Mouse (Mus musculus): ENCODE measurements around the gene Cacng1. TPM values are rescaled to one million over a fixed set of nuclear protein-coding genes. Genes with fewer than 3 reads are reported as not detected.

Gene Cacng1
- polyA plus RNA-seq, 1 experiment from 2014 or later = 0.81 TPM

DNA sequence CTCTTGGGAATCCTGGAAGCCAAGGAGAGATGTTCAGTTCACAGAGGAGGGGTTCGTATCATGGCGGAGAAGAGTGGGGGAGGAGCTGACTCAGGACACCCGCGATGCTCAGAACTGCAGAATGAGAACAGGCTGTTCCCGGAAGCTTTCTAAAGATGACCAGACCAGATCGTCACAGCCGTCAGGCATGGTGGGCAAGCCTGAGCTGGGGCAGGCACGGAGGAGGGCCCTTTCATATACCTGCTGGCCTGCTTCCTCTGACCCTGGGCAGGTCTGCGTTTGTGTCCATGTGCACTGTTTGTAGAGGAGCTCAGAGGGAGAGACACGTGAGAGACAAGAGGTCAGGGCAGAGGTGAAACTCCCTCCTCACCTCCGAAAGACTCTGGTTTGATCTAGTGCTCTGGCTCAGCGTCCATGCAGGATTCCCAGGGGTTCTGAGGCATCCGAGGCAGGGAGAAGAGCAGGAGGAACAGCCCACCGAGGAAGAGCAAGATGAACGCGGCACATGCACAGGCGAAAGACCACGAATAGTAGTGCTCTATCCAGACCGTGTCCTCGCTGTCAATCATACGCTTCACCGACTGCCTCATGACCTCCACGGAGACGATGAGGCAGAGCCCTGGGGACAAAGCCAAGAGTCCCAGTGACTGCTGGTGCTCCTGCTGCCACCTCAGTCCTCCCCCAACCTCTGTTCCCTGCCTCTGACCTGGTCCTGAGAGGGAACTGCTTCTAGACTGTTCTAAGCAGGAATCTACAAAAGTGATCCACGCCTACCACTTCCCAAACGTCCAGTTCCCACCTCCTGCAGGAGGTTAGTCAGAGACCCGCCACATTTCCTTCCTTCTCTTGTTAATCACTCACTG is 12.8 kb downstream of the Cacng1 start:
- ATAC-seq (peak; percentile 38; the same call in 1 of the 2 replicates), DNase-seq (no peak)
- Histone ChIP-seq H3K9me3 (ENCODE audit: low read length) (no peaks in the 10 kb centered on the region), H3K4me3 (ENCODE audit: low read depth, low read length) (no peak overlapping the region), H3K4me2 (ENCODE audit: low read depth, low read length) (peak overlapping the region; percentile 7; the same call in 1 of the 2 replicates), H3K4me1 (ENCODE audit: insufficient read depth) (peaks cover 12% of the 10 kb centered on the region; the same call in 1 of the 2 replicates), H3K9ac (replicated peaks) (no peak overlapping the region; the same call in 1 of the 2 replicates), H3K27ac (ENCODE audit: low read depth) (no peak overlapping the region), H3K27me3 (ENCODE audit: insufficient read depth, low read length) (no peaks in the 10 kb centered on the region), H3K36me3 (replicated peaks; ENCODE audit: insufficient read depth, low read length) (no peaks in the 10 kb centered on the region)
- WGBS (ENCODE audit: insufficient replicate concordance) = 45% methylated on average over 27 of the region's 27 CpGs
- TF ChIP-seq CTCF (IDR thresholded peaks at IDR 0.05; ENCODE audit: low read depth) (no peak), EP300 (IDR thresholded peaks at IDR 0.05; ENCODE audit: low read depth) (no peak)

GRCm38 (mm10) chr11:107699967-107700366 is 16.4 kb downstream of the Cacng1 start:
- Histone ChIP-seq H3K36me3 (replicated peaks; ENCODE audit: insufficient read depth, low read length) (no peaks in the 10 kb centered on the region), H3K4me2 (ENCODE audit: low read depth, low read length) (no peak overlapping the region), H3K4me3 (ENCODE audit: low read depth, low read length) (no peak overlapping the region), H3K27ac (ENCODE audit: low read depth) (no peak overlapping the region), H3K4me1 (ENCODE audit: insufficient read depth) (0 out of 2 replicates have a peak, but pooled peaks cover 8% of the 10 kb centered on the region), H3K27me3 (ENCODE audit: insufficient read depth, low read length) (no peaks in the 10 kb centered on the region), H3K9ac (replicated peaks) (no peak overlapping the region), H3K9me3 (ENCODE audit: low read length) (no peaks in the 10 kb centered on the region)
- no peak for TF ChIP-seq EP300 (IDR thresholded peaks at IDR 0.05; ENCODE audit: low read depth)
- TF ChIP-seq CTCF (IDR thresholded peaks at IDR 0.05; ENCODE audit: low read depth) = no peak
- DNase-seq (no peak), ATAC-seq (no peak)
- 61% methylated on average over 4 of the region's 4 CpGs for WGBS (ENCODE audit: insufficient replicate concordance)

DNA sequence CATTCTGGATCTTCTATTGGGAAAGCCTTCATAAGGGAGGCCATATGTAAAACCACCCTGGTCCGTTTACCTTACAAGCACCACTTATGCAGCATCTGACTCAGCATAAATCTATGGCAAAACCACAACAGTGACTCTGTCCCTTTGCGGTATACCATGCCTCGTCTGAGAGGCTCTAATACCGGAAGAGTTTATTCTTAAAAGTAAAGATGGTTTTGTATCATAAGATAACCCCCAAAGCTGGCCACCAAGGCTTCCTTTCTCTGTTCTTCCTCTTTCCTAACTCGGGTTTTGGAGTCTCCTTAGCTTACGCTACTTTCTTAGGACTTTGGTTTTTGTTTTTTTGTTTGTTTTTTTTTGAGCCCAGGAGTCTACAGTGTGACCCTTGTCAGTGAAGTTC is 23.0 kb downstream of the Cacng1 start:
- H3K9ac ChIP-seq (replicated peaks) = no peak overlapping the region
- H3K27ac ChIP-seq (ENCODE audit: low read depth) = no peak overlapping the region
- TF ChIP-seq EP300 (IDR thresholded peaks at IDR 0.05; ENCODE audit: low read depth) (peak; percentile 13; the same call in 1 of the 2 replicates), CTCF (IDR thresholded peaks at IDR 0.05; ENCODE audit: low read depth) (no peak)
- ATAC-seq (no peak), DNase-seq (no peak)
- no peaks in the 10 kb centered on the region for H3K27me3 ChIP-seq (ENCODE audit: insufficient read depth, low read length)
- H3K4me3 ChIP-seq (ENCODE audit: low read depth, low read length) = no peak overlapping the region
- H3K36me3 ChIP-seq (replicated peaks; ENCODE audit: insufficient read depth, low read length) = peaks cover 1% of the 10 kb centered on the region; the same call in 1 of the 2 replicates
- no peak overlapping the region for H3K4me2 ChIP-seq (ENCODE audit: low read depth, low read length)
- 0 out of 2 replicates have a peak, but pooled peaks cover 2% of the 10 kb centered on the region for H3K4me1 ChIP-seq (ENCODE audit: insufficient read depth)
- WGBS (ENCODE audit: insufficient replicate concordance) = 36% methylated on average over 6 of the region's 6 CpGs
- no peaks in the 10 kb centered on the region for H3K9me3 ChIP-seq (ENCODE audit: low read length)

DNA sequence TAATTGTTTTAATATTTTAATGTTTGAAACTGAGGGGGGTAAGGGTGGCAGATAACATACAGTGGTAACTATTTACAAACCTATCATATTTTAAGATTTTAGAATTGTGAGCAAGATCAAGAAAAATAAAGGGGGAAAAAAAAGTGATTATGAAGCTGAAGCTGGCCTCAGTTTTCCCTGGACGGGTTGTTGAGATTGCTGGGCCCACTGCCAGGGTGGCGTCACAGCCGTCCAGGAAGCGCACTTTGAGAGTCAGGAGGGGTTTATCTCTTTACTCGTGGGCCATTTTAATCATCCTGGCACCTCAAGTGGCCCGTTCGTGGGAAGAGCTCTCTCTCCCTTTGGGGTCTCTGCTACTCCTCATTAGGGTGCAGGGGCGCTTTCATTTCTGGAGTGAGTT is 24.8 kb downstream of the Cacng1 start:
- no peak for ATAC-seq
- DNase-seq = no peak
- Histone ChIP-seq H3K9me3 (ENCODE audit: low read length) (no peaks in the 10 kb centered on the region), H3K27ac (ENCODE audit: low read depth) (no peak overlapping the region), H3K36me3 (replicated peaks; ENCODE audit: insufficient read depth, low read length) (peaks cover 5% of the 10 kb centered on the region), H3K27me3 (ENCODE audit: insufficient read depth, low read length) (no peaks in the 10 kb centered on the region), H3K4me2 (ENCODE audit: low read depth, low read length) (no peak overlapping the region), H3K4me3 (ENCODE audit: low read depth, low read length) (no peak overlapping the region), H3K9ac (replicated peaks) (no peak overlapping the region), H3K4me1 (ENCODE audit: insufficient read depth) (0 out of 2 replicates have a peak, but pooled peaks cover 2% of the 10 kb centered on the region)
- TF ChIP-seq EP300 (IDR thresholded peaks at IDR 0.05; ENCODE audit: low read depth) (no peak), CTCF (IDR thresholded peaks at IDR 0.05; ENCODE audit: low read depth) (no peak)
- 55% methylated on average over 8 of the region's 8 CpGs for WGBS (ENCODE audit: insufficient replicate concordance)

DNA sequence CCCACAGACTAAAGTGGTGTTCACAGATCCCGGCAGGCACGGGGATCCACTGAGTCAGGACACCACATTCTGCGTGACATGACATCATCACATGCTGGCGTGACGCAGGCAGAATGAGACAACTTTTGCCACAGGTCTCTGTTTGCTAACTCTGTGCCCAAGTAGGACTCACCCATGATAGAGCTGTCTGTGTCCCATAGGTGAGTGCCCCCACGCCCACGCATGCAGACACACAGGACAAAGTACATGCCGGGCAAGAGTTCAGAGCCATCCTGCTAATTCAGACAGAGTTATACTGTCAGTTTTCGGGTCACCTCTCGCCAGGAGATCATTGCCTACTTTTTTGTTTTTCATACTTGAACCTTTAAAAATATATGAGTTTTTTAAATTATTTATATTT is 27.8 kb downstream of the Cacng1 start:
- H3K9me3 ChIP-seq (ENCODE audit: low read length) = no peaks in the 10 kb centered on the region
- peaks cover 24% of the 10 kb centered on the region for H3K36me3 ChIP-seq (replicated peaks; ENCODE audit: insufficient read depth, low read length)
- peak; percentile 98 for ATAC-seq

GRCm38 (mm10) chr11:107686290-107686689 is 30.0 kb downstream of the Cacng1 start:
- Histone ChIP-seq H3K27ac (ENCODE audit: low read depth) (no peak overlapping the region), H3K4me3 (ENCODE audit: low read depth, low read length) (no peak overlapping the region), H3K36me3 (replicated peaks; ENCODE audit: insufficient read depth, low read length) (peaks cover 24% of the 10 kb centered on the region), H3K27me3 (ENCODE audit: insufficient read depth, low read length) (no peaks in the 10 kb centered on the region), H3K9me3 (ENCODE audit: low read length) (no peaks in the 10 kb centered on the region), H3K4me1 (ENCODE audit: insufficient read depth) (0 out of 2 replicates have a peak, but pooled peaks cover 2% of the 10 kb centered on the region), H3K9ac (replicated peaks) (no peak overlapping the region), H3K4me2 (ENCODE audit: low read depth, low read length) (no peak overlapping the region)
- DNase-seq (no peak), ATAC-seq (no peak)
- no peak for TF ChIP-seq CTCF (IDR thresholded peaks at IDR 0.05; ENCODE audit: low read depth)
- TF ChIP-seq EP300 (IDR thresholded peaks at IDR 0.05; ENCODE audit: low read depth) = no peak
- 88% methylated on average over 20 of the region's 20 CpGs for WGBS (ENCODE audit: insufficient replicate concordance)

More for the DNA sequence above, 27.8 kb downstream of the Cacng1 start:
- no peak overlapping the region for H3K4me2 ChIP-seq (ENCODE audit: low read depth, low read length)
- DNase-seq = peak; percentile 63
- peak overlapping the region; percentile 76 for H3K27ac ChIP-seq (ENCODE audit: low read depth)
- H3K4me1 ChIP-seq (ENCODE audit: insufficient read depth) = 0 out of 2 replicates have a peak, but pooled peaks cover 2% of the 10 kb centered on the region
- WGBS (ENCODE audit: insufficient replicate concordance) = 72% methylated on average over 10 of the region's 10 CpGs
- no peak overlapping the region for H3K9ac ChIP-seq (replicated peaks)
- H3K27me3 ChIP-seq (ENCODE audit: insufficient read depth, low read length) = no peaks in the 10 kb centered on the region
- TF ChIP-seq EP300 (IDR thresholded peaks at IDR 0.05; ENCODE audit: low read depth) (no peak), CTCF (IDR thresholded peaks at IDR 0.05; ENCODE audit: low read depth) (no peak)
- H3K4me3 ChIP-seq (ENCODE audit: low read depth, low read length) = no peak overlapping the region

All from liver, postnatal 0 days (tissue).